Mouse (Mus musculus): ENCODE results near the gene Mall. TPM values are rescaled to one million over a fixed set of nuclear protein-coding genes. Genes with fewer than 3 reads are reported as not detected.

Mall gene
- polyA plus RNA-seq, 1 experiment from 2014 or later: 41.8 TPM

GRCm38 (mm10) chr2:127757171-127757570 is 27.4 kb upstream of the Mall start:
- no peak overlapping the region for H3K27ac ChIP-seq (ENCODE audit: low read length)
- no peak for ATAC-seq
- H3K9ac ChIP-seq (ENCODE audit: low read depth, low read length): no peak overlapping the region
- H3K36me3 ChIP-seq (ENCODE audit: control insufficient read depth, insufficient read depth, low read length): no peaks in the 10 kb centered on the region
- WGBS: 26% methylated on average over 8 of the region's 8 CpGs
- H3K4me1 ChIP-seq (ENCODE audit: control insufficient read depth, insufficient read depth, low read length): no peaks in the 10 kb centered on the region
- H3K4me2 ChIP-seq (ENCODE audit: low read depth, low read length): no peak overlapping the region
- H3K9me3 ChIP-seq (ENCODE audit: control insufficient read depth, low read length): no peaks in the 10 kb centered on the region
- H3K27me3 ChIP-seq (replicated peaks; ENCODE audit: control insufficient read depth, insufficient read depth, low read length): no peaks in the 10 kb centered on the region
- no peak overlapping the region for H3K4me3 ChIP-seq (ENCODE audit: low read length)

GRCm38 (mm10) chr2:127754113-127754512 is 24.4 kb upstream of the Mall start:
- Histone ChIP-seq H3K36me3 (ENCODE audit: control insufficient read depth, insufficient read depth, low read length) (no peaks in the 10 kb centered on the region), H3K9me3 (ENCODE audit: control insufficient read depth, low read length) (no peaks in the 10 kb centered on the region), H3K9ac (ENCODE audit: low read depth, low read length) (no peak overlapping the region), H3K27me3 (replicated peaks; ENCODE audit: control insufficient read depth, insufficient read depth, low read length) (no peaks in the 10 kb centered on the region), H3K4me3 (ENCODE audit: low read length) (no peak overlapping the region), H3K4me2 (ENCODE audit: low read depth, low read length) (no peak overlapping the region), H3K27ac (ENCODE audit: low read length) (no peak overlapping the region), H3K4me1 (ENCODE audit: control insufficient read depth, insufficient read depth, low read length) (no peaks in the 10 kb centered on the region)
- 87% methylated on average over 4 of the region's 4 CpGs for WGBS
- no peak for ATAC-seq

GRCm38 (mm10) chr2:127751849-127752610 is 22.3 kb upstream of the Mall start:
- H3K9ac ChIP-seq (ENCODE audit: low read depth, low read length): no peak overlapping the region
- H3K27ac ChIP-seq (ENCODE audit: low read length): no peak overlapping the region
- H3K4me1 ChIP-seq (ENCODE audit: control insufficient read depth, insufficient read depth, low read length): no peaks in the 10 kb centered on the region
- H3K4me3 ChIP-seq (ENCODE audit: low read length): no peak overlapping the region
- H3K9me3 ChIP-seq (ENCODE audit: control insufficient read depth, low read length): no peaks in the 10 kb centered on the region
- no peaks in the 10 kb centered on the region for H3K27me3 ChIP-seq (replicated peaks; ENCODE audit: control insufficient read depth, insufficient read depth, low read length)
- no peak for ATAC-seq
- no peak overlapping the region for H3K4me2 ChIP-seq (ENCODE audit: low read depth, low read length)
- 72% methylated on average over 11 of the region's 11 CpGs for WGBS
- H3K36me3 ChIP-seq (ENCODE audit: control insufficient read depth, insufficient read depth, low read length): no peaks in the 10 kb centered on the region

- Histone ChIP-seq H3K4me3 (ENCODE audit: low read length) (no peak overlapping the region), H3K9ac (ENCODE audit: low read depth, low read length) (no peak overlapping the region), H3K27me3 (replicated peaks; ENCODE audit: control insufficient read depth, insufficient read depth, low read length) (no peaks in the 10 kb centered on the region), H3K4me2 (ENCODE audit: low read depth, low read length) (no peak overlapping the region), H3K36me3 (ENCODE audit: control insufficient read depth, insufficient read depth, low read length) (no peaks in the 10 kb centered on the region), H3K27ac (ENCODE audit: low read length) (no peak overlapping the region), H3K9me3 (ENCODE audit: control insufficient read depth, low read length) (no peaks in the 10 kb centered on the region), H3K4me1 (ENCODE audit: control insufficient read depth, insufficient read depth, low read length) (no peaks in the 10 kb centered on the region)
- WGBS: 75% methylated on average over 1 of the region's 1 CpGs
- no peak for ATAC-seq
These were observed 19.6 kb upstream of the Mall start for GRCm38 (mm10) chr2:127749376-127749775.

GRCm38 (mm10) chr2:127748316-127748715 is 18.6 kb upstream of the Mall start:
- no peaks in the 10 kb centered on the region for H3K36me3 ChIP-seq (ENCODE audit: control insufficient read depth, insufficient read depth, low read length)
- H3K4me3 ChIP-seq (ENCODE audit: low read length): no peak overlapping the region
- no peaks in the 10 kb centered on the region for H3K27me3 ChIP-seq (replicated peaks; ENCODE audit: control insufficient read depth, insufficient read depth, low read length)
- no peak for ATAC-seq
- no peaks in the 10 kb centered on the region for H3K4me1 ChIP-seq (ENCODE audit: control insufficient read depth, insufficient read depth, low read length)
- WGBS: 71% methylated on average over 7 of the region's 7 CpGs
- no peak overlapping the region for H3K4me2 ChIP-seq (ENCODE audit: low read depth, low read length)
- H3K27ac ChIP-seq (ENCODE audit: low read length): no peak overlapping the region
- no peaks in the 10 kb centered on the region for H3K9me3 ChIP-seq (ENCODE audit: control insufficient read depth, low read length)
- no peak overlapping the region for H3K9ac ChIP-seq (ENCODE audit: low read depth, low read length)

GRCm38 (mm10) chr2:127742637-127743036 is 12.9 kb upstream of the Mall start:
- no peaks in the 10 kb centered on the region for H3K9me3 ChIP-seq (ENCODE audit: control insufficient read depth, low read length)
- no peak overlapping the region for H3K4me3 ChIP-seq (ENCODE audit: low read length)
- H3K36me3 ChIP-seq (ENCODE audit: control insufficient read depth, insufficient read depth, low read length): no peaks in the 10 kb centered on the region
- H3K9ac ChIP-seq (ENCODE audit: low read depth, low read length): no peak overlapping the region
- ATAC-seq: no peak
- WGBS: 75% methylated on average over 3 of the region's 3 CpGs
- no peak overlapping the region for H3K4me2 ChIP-seq (ENCODE audit: low read depth, low read length)
- H3K4me1 ChIP-seq (ENCODE audit: control insufficient read depth, insufficient read depth, low read length): peaks cover 2% of the 10 kb centered on the region; the same call in 1 of the 2 replicates
- no peaks in the 10 kb centered on the region for H3K27me3 ChIP-seq (replicated peaks; ENCODE audit: control insufficient read depth, insufficient read depth, low read length)
- no peak overlapping the region for H3K27ac ChIP-seq (ENCODE audit: low read length)

GRCm38 (mm10) chr2:127740756-127741519 is 11.2 kb upstream of the Mall start:
- peak; percentile 80 for ATAC-seq
- 80% methylated on average over 9 of the region's 9 CpGs for WGBS
- no peaks in the 10 kb centered on the region for H3K27me3 ChIP-seq (replicated peaks; ENCODE audit: control insufficient read depth, insufficient read depth, low read length)

GRCm38 (mm10) chr2:127737885-127738284 is 8.2 kb upstream of the Mall start:
- no peaks in the 10 kb centered on the region for H3K9me3 ChIP-seq (ENCODE audit: control insufficient read depth, low read length)
- H3K27ac ChIP-seq (ENCODE audit: low read length): no peak overlapping the region
- ATAC-seq: no peak
- peaks cover 12% of the 10 kb centered on the region; the same call in 1 of the 2 replicates for H3K4me1 ChIP-seq (ENCODE audit: control insufficient read depth, insufficient read depth, low read length)
- H3K4me2 ChIP-seq (ENCODE audit: low read depth, low read length): no peak overlapping the region
- WGBS: 84% methylated on average over 3 of the region's 3 CpGs
- no peak overlapping the region for H3K9ac ChIP-seq (ENCODE audit: low read depth, low read length)
- no peaks in the 10 kb centered on the region for H3K36me3 ChIP-seq (ENCODE audit: control insufficient read depth, insufficient read depth, low read length)
- no peaks in the 10 kb centered on the region; the same call in 1 of the 2 replicates for H3K27me3 ChIP-seq (replicated peaks; ENCODE audit: control insufficient read depth, insufficient read depth, low read length)
- H3K4me3 ChIP-seq (ENCODE audit: low read length): no peak overlapping the region

More at GRCm38 (mm10) chr2:127740756-127741519, 11.2 kb upstream of the Mall start:
- Histone ChIP-seq H3K9ac (ENCODE audit: low read depth, low read length) (no peak overlapping the region), H3K4me2 (ENCODE audit: low read depth, low read length) (no peak overlapping the region), H3K36me3 (ENCODE audit: control insufficient read depth, insufficient read depth, low read length) (no peaks in the 10 kb centered on the region), H3K9me3 (ENCODE audit: control insufficient read depth, low read length) (no peaks in the 10 kb centered on the region), H3K4me1 (ENCODE audit: control insufficient read depth, insufficient read depth, low read length) (peaks cover 5% of the 10 kb centered on the region; the same call in 1 of the 2 replicates), H3K4me3 (ENCODE audit: low read length) (no peak overlapping the region), H3K27ac (ENCODE audit: low read length) (peak overlapping the region; percentile 17)

- WGBS: 68% methylated on average over 6 of the region's 6 CpGs
- Histone ChIP-seq H3K36me3 (ENCODE audit: control insufficient read depth, insufficient read depth, low read length) (no peaks in the 10 kb centered on the region), H3K9ac (ENCODE audit: low read depth, low read length) (no peak overlapping the region), H3K4me1 (ENCODE audit: control insufficient read depth, insufficient read depth, low read length) (peaks cover 11% of the 10 kb centered on the region; the same call in 1 of the 2 replicates), H3K4me2 (ENCODE audit: low read depth, low read length) (no peak overlapping the region), H3K4me3 (ENCODE audit: low read length) (no peak overlapping the region), H3K9me3 (ENCODE audit: control insufficient read depth, low read length) (no peaks in the 10 kb centered on the region), H3K27ac (ENCODE audit: low read length) (peak overlapping the region; percentile 87), H3K27me3 (replicated peaks; ENCODE audit: control insufficient read depth, insufficient read depth, low read length) (no peaks in the 10 kb centered on the region; the same call in 1 of the 2 replicates)
- ATAC-seq: no peak
These were observed 7.0 kb upstream of the Mall start for GRCm38 (mm10) chr2:127736631-127737209.

Measured in intestine, embryonic 16.5 days (tissue).